Mouse (Mus musculus) ES-E14 (cell line): ENCODE data around the gene Znhit1. TPM values are rescaled to one million over a fixed set of nuclear protein-coding genes. Genes with fewer than 3 reads are reported as not detected.
A peak's percentile ranks its signal among the peaks of the same experiment; 100 is the strongest.

ENCODE experiments used
- DNase-seq: peaks from one replicate; pipeline ENCODE4 v3.0.0-alpha.2; 2013; ENCODE audit warnings: low read depth, low spot score
- H3K27ac ChIP-seq: 2 replicates; pipeline ENCODE4 v1.5.1; 2012; ENCODE audit warnings: low read depth, mild to moderate bottlenecking, low read length, moderate library complexity, mixed read lengths; ENCODE audit not compliant: poor library complexity, insufficient read depth, severe bottlenecking
- H3K36me3 ChIP-seq: 2 replicates; pipeline ENCODE4 v1.6.1; 2012; ENCODE audit warnings: mild to moderate bottlenecking, low read length, moderate library complexity, mixed read lengths; ENCODE audit not compliant: control insufficient read depth, poor library complexity, insufficient read depth, severe bottlenecking
- H3K4me1 ChIP-seq, 2 experiments: fragments of 150-350 bp in 1 of 2; sonication (generic) in 1 of 2; 2 replicates each; pipeline ENCODE4 v1.6.1; 2012; ENCODE audit warnings: low read length in 2 of 2, mild to moderate bottlenecking in 1 of 2, mixed read lengths in 1 of 2; ENCODE audit not compliant: control insufficient read depth in 2 of 2, insufficient read depth in 2 of 2, poor library complexity in 1 of 2
- H3K4me3 ChIP-seq, 2 experiments: fragments of 150-350 bp in 1 of 2; sonication (generic) in 1 of 2; 2 replicates each; pipeline ENCODE4 v1.5.1; 2012; ENCODE audit warnings: low read length in 2 of 2, low read depth in 1 of 2, mild to moderate bottlenecking in 1 of 2, mixed read lengths in 1 of 2; ENCODE audit not compliant: insufficient read depth in 1 of 2, poor library complexity in 1 of 2, severe bottlenecking in 1 of 2
- H3K9ac ChIP-seq: 2 replicates; pipeline ENCODE4 v1.6.1; 2012; ENCODE audit warnings: low read depth, mild to moderate bottlenecking, low read length, mixed read lengths; ENCODE audit not compliant: poor library complexity, insufficient read depth, severe bottlenecking
- H3K9me3 ChIP-seq: fragments of 150-350 bp; sonication (generic); 2 replicates; pipeline ENCODE4 v1.6.1; 2012; ENCODE audit warnings: low read depth, mild to moderate bottlenecking, low read length; ENCODE audit not compliant: control insufficient read depth, insufficient read depth
- CHD2 ChIP-seq: IDR thresholded peaks from 2 replicates; pipeline ENCODE4 v1.6.1; 2014; ENCODE audit warnings: mild to moderate bottlenecking, low read depth, low read length, inconsistent platforms
- HCFC1 ChIP-seq: IDR thresholded peaks from 2 replicates; pipeline ENCODE4 v1.6.1; 2012; ENCODE audit warnings: low read length, inconsistent platforms, borderline replicate concordance; ENCODE audit not compliant: insufficient read depth
- MAFK ChIP-seq: IDR thresholded peaks from 2 replicates; pipeline ENCODE4 v1.6.1; 2014; ENCODE audit warnings: mild to moderate bottlenecking, low read depth, low read length, inconsistent platforms; ENCODE audit not compliant: insufficient read depth
- ZC3H11A ChIP-seq: IDR thresholded peaks from 2 replicates; pipeline ENCODE4 v1.6.1; 2012; ENCODE audit warnings: low read depth, mild to moderate bottlenecking, inconsistent platforms, low read length, borderline replicate concordance
- ZNF384 ChIP-seq: IDR thresholded peaks from 2 replicates; pipeline ENCODE4 v1.6.1; 2012; ENCODE audit warnings: low read depth, low read length, inconsistent platforms
- in situ Hi-C, 2 experiments: fragments of 600-800 bp; cut with MboI; formaldehyde crosslinking; loops; one replicate each; pipeline ENCODE4 v1.15.1; 2025; ENCODE audit warnings: low sequenced_read_pairs in 2 of 2, inconsistent platforms in 1 of 2; ENCODE audit not compliant: unreplicated experiment in 2 of 2
- total RNA-seq: library from RNA; depleted of rRNA; stranded (reverse); fragments of 300-350 nt; gene quantifications from 2 replicates; pipeline ENCODE4 v1.2.3, GENCODE M21; 2012

The Znhit1 gene
- total RNA-seq, 1 experiment, result 46.0 TPM

- TF ChIP-seq MAFK, result no peak
- no peak for TF ChIP-seq HCFC1
- no peak for TF ChIP-seq CHD2
- no peak for TF ChIP-seq ZNF384
- no peak for TF ChIP-seq ZC3H11A
- Histone ChIP-seq H3K9ac (no peak overlapping the region), H3K27ac (no peak overlapping the region), H3K9me3 (no peaks in the 10 kb centered on the region), H3K4me3 (peak overlapping the region; percentile 59 to 77), H3K36me3 (no peaks in the 10 kb centered on the region), H3K4me1 (peaks cover 2 to 19% of the 10 kb centered on the region in 2 experiments; a peak in 1 of 4 replicates)
- no peak for DNase-seq
- in situ Hi-C loops, result no loop called here
Measured at GRCm38 (mm10) chr5:137028561-137029272, 40.9 kb upstream of the Znhit1 start.

- H3K36me3 ChIP-seq, result no peaks in the 10 kb centered on the region
- no peak within 1 kb of the TSS for H3K9ac ChIP-seq
- no peaks in the 10 kb centered on the region for H3K9me3 ChIP-seq
- H3K27ac ChIP-seq, result no peak within 1 kb of the TSS
- in situ Hi-C loops, result no loop called here
- DNase-seq, result no peak
- TF ChIP-seq CHD2, result no peak
- TF ChIP-seq ZNF384, result no peak
- TF ChIP-seq HCFC1, result no peak
- no peak for TF ChIP-seq ZC3H11A
- no peak for TF ChIP-seq MAFK
- H3K4me1 ChIP-seq, result peaks cover 2 to 17% of the 10 kb centered on the region in 2 experiments; a peak in 1 of 4 replicates
- H3K4me3 ChIP-seq, result peak within 1 kb of the TSS; percentile 6 to 43; a peak in 3 of 4 replicates
Measured at GRCm38 (mm10) chr5:137026092-137026491, 38.3 kb upstream of the Znhit1 start, which contains the start of gene Vgf. Gene Vgf, plus strand, starts transcription at chr5:137026392.

GRCm38 (mm10) chr5:137025132-137025531, 37.3 kb upstream of the Znhit1 start:
- Histone ChIP-seq H3K27ac (no peak overlapping the region), H3K4me1 (peaks cover 2 to 12% of the 10 kb centered on the region in 2 experiments; a peak in 1 of 4 replicates), H3K36me3 (no peaks in the 10 kb centered on the region), H3K9me3 (no peaks in the 10 kb centered on the region), H3K9ac (0 out of 2 replicates have a peak overlapping the region, but pooled peaks have one; percentile 50), H3K4me3 (peak overlapping the region; percentile 13 to 44; a peak in 3 of 4 replicates)
- in situ Hi-C loops, result no loop called here
- TF ChIP-seq ZC3H11A (no peak), HCFC1 (no peak), MAFK (no peak), ZNF384 (no peak), CHD2 (no peak)
- peak; percentile 78 for DNase-seq

- no peak overlapping the region for H3K9ac ChIP-seq
- H3K4me3 ChIP-seq, result no peak overlapping the region
- in situ Hi-C loops, result no loop called here
- no peak for DNase-seq
- no peaks in the 10 kb centered on the region for H3K9me3 ChIP-seq
- TF ChIP-seq CHD2, result no peak
- TF ChIP-seq ZNF384, result no peak
- no peak for TF ChIP-seq HCFC1
- no peak for TF ChIP-seq ZC3H11A
- no peak for TF ChIP-seq MAFK
- peaks cover 2 to 12% of the 10 kb centered on the region in 2 experiments; a peak in 1 of 4 replicates for H3K4me1 ChIP-seq
- H3K27ac ChIP-seq, result no peak overlapping the region
- no peaks in the 10 kb centered on the region for H3K36me3 ChIP-seq
Measured at GRCm38 (mm10) chr5:137024318-137024717, 36.5 kb upstream of the Znhit1 start.
